Mouse (Mus musculus) left cerebral cortex, adult 11 months (tissue): ENCODE data around the gene Yod1.

Experiments used
- DNase-seq: peaks from one replicate; pipeline ENCODE4 v3.0.0; 2022; ENCODE audit warnings: low spot score

Gene Yod1

GRCm38 (mm10) chr1:130732706-130733658 lies 15.9 kb downstream of the Yod1 start:
- DNase-seq, result no peak

GRCm38 (mm10) chr1:130733671-130734070 lies 16.5 kb downstream of the Yod1 start:
- no peak for DNase-seq

GRCm38 (mm10) chr1:130734452-130734851 lies 17.3 kb downstream of the Yod1 start:
- DNase-seq, result no peak

- DNase-seq, result no peak
These were observed 17.7 kb downstream of the Yod1 start for GRCm38 (mm10) chr1:130734852-130735251.

- no peak for DNase-seq
These were observed 20.3 kb downstream of the Yod1 start for GRCm38 (mm10) chr1:130737411-130737881.

GRCm38 (mm10) chr1:130737916-130738315 lies 20.8 kb downstream of the Yod1 start:
- DNase-seq, result no peak

GRCm38 (mm10) chr1:130738551-130739106 lies 21.5 kb downstream of the Yod1 start:
- DNase-seq, result no peak

- DNase-seq, result no peak
These were observed 22.5 kb downstream of the Yod1 start for GRCm38 (mm10) chr1:130739636-130740035.

- DNase-seq, result no peak
These were observed 23.1 kb downstream of the Yod1 start for GRCm38 (mm10) chr1:130740227-130740648.

- DNase-seq, result no peak
These were observed 23.9 kb downstream of the Yod1 start for GRCm38 (mm10) chr1:130740781-130741720.

- DNase-seq, result no peak
These were observed 25.1 kb downstream of the Yod1 start for GRCm38 (mm10) chr1:130742201-130742600.

GRCm38 (mm10) chr1:130743775-130744174 lies 26.6 kb downstream of the Yod1 start:
- no peak for DNase-seq

GRCm38 (mm10) chr1:130744217-130744616 lies 27.1 kb downstream of the Yod1 start:
- DNase-seq, result no peak

GRCm38 (mm10) chr1:130744961-130745360 lies 27.8 kb downstream of the Yod1 start:
- no peak for DNase-seq

GRCm38 (mm10) chr1:130745591-130745990 lies 28.5 kb downstream of the Yod1 start:
- DNase-seq, result no peak

- no peak for DNase-seq
These were observed 29.7 kb downstream of the Yod1 start for GRCm38 (mm10) chr1:130746819-130747218.

GRCm38 (mm10) chr1:130759689-130760088 lies 42.6 kb downstream of the Yod1 start:
- no peak for DNase-seq

- no peak for DNase-seq
These were observed 44.5 kb downstream of the Yod1 start for GRCm38 (mm10) chr1:130761597-130761996.

GRCm38 (mm10) chr1:130762045-130762760 lies 45.1 kb downstream of the Yod1 start:
- DNase-seq, result no peak

GRCm38 (mm10) chr1:130764027-130764461 lies 46.9 kb downstream of the Yod1 start:
- DNase-seq, result no peak

- no peak for DNase-seq
These were observed 49.9 kb downstream of the Yod1 start for GRCm38 (mm10) chr1:130767066-130767465.
